Mouse (Mus musculus): ENCODE data around the gene Cfap61. TPM values are rescaled to one million over a fixed set of nuclear protein-coding genes. Genes with fewer than 3 reads are reported as not detected.

Cfap61 gene
- polyA plus RNA-seq, 2 experiments: not detected

- Histone ChIP-seq H3K9ac (replicated peaks) (no peak overlapping the region), H3K4me1 (replicated peaks; ENCODE audit: control insufficient read depth in 2 of 2, insufficient read depth in 2 of 2, low read length in 1 of 2) (no peaks in the 10 kb centered on the region), H3K36me3 (replicated peaks; ENCODE audit: control insufficient read depth, insufficient read depth, low read depth) (no peaks in the 10 kb centered on the region), H3K9me3 (ENCODE audit: control insufficient read depth, low read length) (no peaks in the 10 kb centered on the region), H3K4me2 (ENCODE audit: low read depth) (no peak overlapping the region), H3K27me3 (ENCODE audit: control insufficient read depth, insufficient read depth, low read length) (no peaks in the 10 kb centered on the region), H3K27ac (no peak overlapping the region), H3K4me3 (ENCODE audit: insufficient read depth in 1 of 2, low read depth in 2 of 2, low read length in 2 of 2) (no peak overlapping the region)
- ATAC-seq (ENCODE audit: insufficient read depth) (no peak), DNase-seq (ENCODE audit: low read depth in 3 of 3, low spot score in 3 of 3) (no peak)
- no peak for TF ChIP-seq EP300 (IDR thresholded peaks at IDR 0.05; ENCODE audit: low read depth)
- no peak for TF ChIP-seq CTCF (IDR thresholded peaks at IDR 0.05; ENCODE audit: low read depth)
- WGBS (ENCODE audit: insufficient replicate concordance): 82% methylated on average over 4 of the region's 4 CpGs
These were observed 326.6 kb downstream of the Cfap61 start for GRCm38 (mm10) chr2:146261146-146261545.

GRCm38 (mm10) chr2:146262215-146262614 is 327.6 kb downstream of the Cfap61 start:
- no peaks in the 10 kb centered on the region for H3K9me3 ChIP-seq (ENCODE audit: control insufficient read depth, low read length)
- TF ChIP-seq CTCF (IDR thresholded peaks at IDR 0.05; ENCODE audit: low read depth) (no peak), EP300 (IDR thresholded peaks at IDR 0.05; ENCODE audit: low read depth) (no peak)
- no peak overlapping the region for H3K9ac ChIP-seq (replicated peaks)
- no peak overlapping the region for H3K4me2 ChIP-seq (ENCODE audit: low read depth)
- no peaks in the 10 kb centered on the region for H3K27me3 ChIP-seq (ENCODE audit: control insufficient read depth, insufficient read depth, low read length)
- H3K4me3 ChIP-seq (ENCODE audit: insufficient read depth in 1 of 2, low read depth in 2 of 2, low read length in 2 of 2): no peak overlapping the region
- H3K27ac ChIP-seq: no peak overlapping the region
- ATAC-seq (ENCODE audit: insufficient read depth) (no peak), DNase-seq (ENCODE audit: low read depth in 3 of 3, low spot score in 3 of 3) (no peak)
- WGBS (ENCODE audit: insufficient replicate concordance): 63% methylated on average over 10 of the region's 10 CpGs
- H3K4me1 ChIP-seq (replicated peaks; ENCODE audit: control insufficient read depth in 2 of 2, insufficient read depth in 2 of 2, low read length in 1 of 2): no peaks in the 10 kb centered on the region
- no peaks in the 10 kb centered on the region for H3K36me3 ChIP-seq (replicated peaks; ENCODE audit: control insufficient read depth, insufficient read depth, low read depth)

GRCm38 (mm10) chr2:146262966-146263365 is 328.4 kb downstream of the Cfap61 start:
- H3K4me3 ChIP-seq (ENCODE audit: insufficient read depth in 1 of 2, low read depth in 2 of 2, low read length in 2 of 2): no peak overlapping the region
- no peak for TF ChIP-seq CTCF (IDR thresholded peaks at IDR 0.05; ENCODE audit: low read depth)
- no peak for TF ChIP-seq EP300 (IDR thresholded peaks at IDR 0.05; ENCODE audit: low read depth)
- H3K27me3 ChIP-seq (ENCODE audit: control insufficient read depth, insufficient read depth, low read length): no peaks in the 10 kb centered on the region
- H3K4me1 ChIP-seq (replicated peaks; ENCODE audit: control insufficient read depth in 2 of 2, insufficient read depth in 2 of 2, low read length in 1 of 2): no peaks in the 10 kb centered on the region
- no peak overlapping the region for H3K4me2 ChIP-seq (ENCODE audit: low read depth)
- no peaks in the 10 kb centered on the region for H3K36me3 ChIP-seq (replicated peaks; ENCODE audit: control insufficient read depth, insufficient read depth, low read depth)
- no peaks in the 10 kb centered on the region for H3K9me3 ChIP-seq (ENCODE audit: control insufficient read depth, low read length)
- no peak for DNase-seq (ENCODE audit: low read depth in 3 of 3, low spot score in 3 of 3)
- H3K27ac ChIP-seq: no peak overlapping the region
- no peak for ATAC-seq (ENCODE audit: insufficient read depth)
- H3K9ac ChIP-seq (replicated peaks): no peak overlapping the region

Other genes with a start within 250 kb of the Cfap61 start
- gene Naa20, start 32.7 kb upstream of the Cfap61 start, polyA plus RNA-seq (2012; rRNA removed): 17.2 and 29.9 TPM in 2 replicates
- 70.2 and 73.7 TPM in 2 replicates for gene Naa20, start 32.7 kb upstream of the Cfap61 start, polyA plus RNA-seq (2014; fragmentation: Nextera tagmentation; extraction: Ambion mirVana)
- gene Crnkl1, start 230 bp downstream of the Cfap61 start, polyA plus RNA-seq (2012; rRNA removed): 4.3 and 10.3 TPM in 2 replicates
- gene Crnkl1, start 230 bp downstream of the Cfap61 start, polyA plus RNA-seq (2014; fragmentation: Nextera tagmentation; extraction: Ambion mirVana): 18.2 and 18.9 TPM in 2 replicates